Mouse (Mus musculus) kidney, adult 10 weeks (tissue): ENCODE results near the gene Irak1bp1. TPM values are rescaled to one million over a fixed set of nuclear protein-coding genes. Genes with fewer than 3 reads are reported as not detected.

Experiments used
- polyA plus RNA-seq: library from polyadenylated mRNA; stranded (reverse); fragments of 350-450 nt; fragmentation: Illumina TruSeq; extraction: RNeasy Lipid Tissue Mini Kit (QIAGEN cat#74804); gene quantifications from one replicate; pipeline ENCODE4 v1.2.3, GENCODE M21; 2014; ENCODE audit warnings: low read depth, low replicate concordance

The Irak1bp1 gene
- polyA plus RNA-seq: 25.8 TPM

GRCm38 (mm10) chr9:82829007-82829689, at the start of gene Irak1bp1:
Gene Irak1bp1, plus strand, starts transcription at chr9:82829540.

Other genes with a start within 250 kb of the Irak1bp1 start
- gene Phip, start 146.0 kb downstream of the Irak1bp1 start, polyA plus RNA-seq: 38.3 TPM